Mouse (Mus musculus): ENCODE data around the gene P2ry6. TPM values are rescaled to one million over a fixed set of nuclear protein-coding genes. Genes with fewer than 3 reads are reported as not detected.

Gene P2ry6
- total and polyA plus RNA-seq, 2 experiments from 2014 or later: 2.7 to 4.3 TPM

DNA sequence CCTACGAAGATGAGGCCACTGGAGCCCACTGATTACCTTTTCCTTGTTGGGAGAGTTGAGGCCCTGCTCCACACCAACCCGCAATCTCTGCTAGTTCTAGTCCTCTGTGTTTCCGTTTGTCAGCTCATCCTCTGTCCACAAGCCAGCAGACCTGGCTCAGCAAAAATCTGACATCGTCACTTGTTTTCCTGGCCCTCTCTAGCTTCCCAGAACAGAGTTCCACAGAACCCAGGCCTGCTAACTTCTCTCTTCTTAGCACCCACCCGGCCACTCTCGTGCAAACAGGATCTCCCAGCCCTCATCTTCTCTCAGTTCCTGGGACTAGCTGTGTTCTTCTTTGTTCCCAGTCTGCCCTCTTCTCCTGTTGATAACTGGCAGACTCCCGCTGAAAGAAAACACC, 21.8 kb downstream of the P2ry6 start:
- H3K4me1 ChIP-seq (ENCODE audit: insufficient read depth, low read length): no peaks in the 10 kb centered on the region
- H3K9me3 ChIP-seq (ENCODE audit: low read length): no peaks in the 10 kb centered on the region
- H3K36me3 ChIP-seq (ENCODE audit: insufficient read depth, low read length): no peaks in the 10 kb centered on the region
- H3K27ac ChIP-seq (ENCODE audit: low read depth, low read length): no peak overlapping the region
- no peak overlapping the region for H3K4me3 ChIP-seq (ENCODE audit: low read depth, low read length)
- H3K4me2 ChIP-seq (ENCODE audit: low read depth, low read length, poor library complexity, severe bottlenecking): no peak overlapping the region
- no peak for DNase-seq (ENCODE audit: low spot score)
- no peak for ATAC-seq (ENCODE audit: low FRiP score)
- WGBS: 88% methylated on average over 7 of the region's 7 CpGs
- no peaks in the 10 kb centered on the region for H3K27me3 ChIP-seq (ENCODE audit: insufficient read depth, low read length)
- no peak overlapping the region for H3K9ac ChIP-seq (replicated peaks; ENCODE audit: low read length, poor library complexity, severe bottlenecking)
- TF ChIP-seq CTCF (IDR thresholded peaks at IDR 0.05): no peak

DNA sequence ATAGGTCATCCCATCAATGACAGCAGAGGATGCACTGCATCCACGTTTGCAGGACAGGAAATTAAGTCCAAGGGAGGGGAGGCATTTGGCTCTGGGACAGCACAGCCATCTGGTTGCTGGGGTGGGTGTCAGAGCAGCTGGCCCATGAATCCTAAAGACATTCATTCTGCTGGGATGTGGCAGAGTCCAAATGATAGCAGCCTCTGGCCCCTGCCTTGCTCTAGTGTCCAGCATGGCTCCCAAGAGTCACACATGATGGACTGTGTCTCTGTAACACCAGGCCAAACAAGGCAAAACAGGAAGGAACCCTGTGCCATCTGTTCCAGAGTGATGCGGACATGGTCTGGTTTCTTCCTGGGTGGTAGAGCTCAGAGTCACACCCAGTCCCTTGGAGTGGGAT, 22.5 kb downstream of the P2ry6 start:
- no peak for ATAC-seq (ENCODE audit: low FRiP score)
- WGBS: 67% methylated on average over 2 of the region's 2 CpGs
- no peaks in the 10 kb centered on the region for H3K4me1 ChIP-seq (ENCODE audit: insufficient read depth, low read length)

DNA sequence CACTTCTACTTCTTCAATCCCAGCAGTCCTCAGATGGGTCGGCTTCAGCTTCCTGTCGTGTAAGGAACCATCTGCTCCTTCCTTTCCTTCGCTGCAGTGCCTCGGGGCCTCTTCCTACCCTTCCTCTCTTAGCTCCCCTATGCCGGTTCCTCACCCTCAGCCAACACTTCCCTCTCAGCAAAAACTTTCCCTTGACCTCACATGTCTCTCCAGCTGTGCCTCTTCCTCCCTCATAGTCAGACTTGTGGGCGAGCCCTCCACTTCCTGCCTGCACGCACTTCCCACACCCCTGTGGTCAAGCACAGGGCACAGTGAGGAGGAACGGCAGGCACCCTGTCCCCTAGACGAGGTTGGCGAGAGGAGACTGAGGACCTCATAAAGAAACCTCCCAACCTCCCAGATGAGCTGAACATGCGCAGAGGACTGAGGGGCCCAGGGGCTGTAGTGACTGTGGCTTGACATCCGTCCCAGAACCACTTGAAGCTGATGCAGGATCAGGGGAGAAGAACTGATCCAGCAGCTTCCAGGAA, 23.9 kb downstream of the P2ry6 start:
- no peak overlapping the region for H3K4me2 ChIP-seq (ENCODE audit: low read depth, low read length, poor library complexity, severe bottlenecking)
- 0 out of 2 replicates have a peak overlapping the region, but pooled peaks have one; percentile 18 for H3K27ac ChIP-seq (ENCODE audit: low read depth, low read length)
- DNase-seq (ENCODE audit: low spot score) (no peak), ATAC-seq (ENCODE audit: low FRiP score) (no peak)
- no peaks in the 10 kb centered on the region for H3K27me3 ChIP-seq (ENCODE audit: insufficient read depth, low read length)
- no peak overlapping the region for H3K4me3 ChIP-seq (ENCODE audit: low read depth, low read length)
- TF ChIP-seq CTCF (IDR thresholded peaks at IDR 0.05): no peak
- no peaks in the 10 kb centered on the region for H3K36me3 ChIP-seq (ENCODE audit: insufficient read depth, low read length)
- H3K9ac ChIP-seq (replicated peaks; ENCODE audit: low read length, poor library complexity, severe bottlenecking): no peak overlapping the region
- WGBS: 66% methylated on average over 12 of the region's 12 CpGs
- H3K9me3 ChIP-seq (ENCODE audit: low read length): no peaks in the 10 kb centered on the region
- no peaks in the 10 kb centered on the region for H3K4me1 ChIP-seq (ENCODE audit: insufficient read depth, low read length)

More for the DNA sequence above, 22.5 kb downstream of the P2ry6 start:
- Histone ChIP-seq H3K27me3 (ENCODE audit: insufficient read depth, low read length) (no peaks in the 10 kb centered on the region), H3K36me3 (ENCODE audit: insufficient read depth, low read length) (no peaks in the 10 kb centered on the region), H3K9ac (replicated peaks; ENCODE audit: low read length, poor library complexity, severe bottlenecking) (no peak overlapping the region), H3K4me3 (ENCODE audit: low read depth, low read length) (no peak overlapping the region), H3K27ac (ENCODE audit: low read depth, low read length) (no peak overlapping the region), H3K9me3 (ENCODE audit: low read length) (no peaks in the 10 kb centered on the region), H3K4me2 (ENCODE audit: low read depth, low read length, poor library complexity, severe bottlenecking) (no peak overlapping the region)
- no peak for TF ChIP-seq CTCF (IDR thresholded peaks at IDR 0.05)
- peak; percentile 43 for DNase-seq (ENCODE audit: low spot score)

DNA sequence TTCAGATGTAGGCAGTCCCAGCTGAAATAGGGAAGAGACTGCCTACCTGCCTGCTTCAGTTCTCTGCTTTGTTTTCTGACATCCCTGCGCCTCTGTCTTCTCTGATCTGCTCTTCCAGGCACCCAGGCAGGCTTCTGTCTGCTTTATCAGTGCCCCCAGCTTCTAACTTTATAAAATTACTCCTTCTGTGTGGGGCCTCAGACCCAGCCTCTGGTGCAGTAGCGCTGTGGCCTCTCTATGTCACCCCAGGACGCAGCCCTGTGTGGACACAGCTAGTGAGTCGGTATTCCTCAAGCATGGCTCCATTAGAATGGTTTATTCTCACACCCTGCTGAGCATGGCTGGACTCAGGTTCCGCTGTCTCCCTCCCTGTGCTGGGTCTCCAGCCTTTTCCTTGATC, 24.4 kb downstream of the P2ry6 start:
- H3K27ac ChIP-seq (ENCODE audit: low read depth, low read length): 0 out of 2 replicates have a peak overlapping the region, but pooled peaks have one; percentile 18
- H3K27me3 ChIP-seq (ENCODE audit: insufficient read depth, low read length): no peaks in the 10 kb centered on the region
- H3K4me3 ChIP-seq (ENCODE audit: low read depth, low read length): no peak overlapping the region
- no peak overlapping the region for H3K9ac ChIP-seq (replicated peaks; ENCODE audit: low read length, poor library complexity, severe bottlenecking)
- no peak for DNase-seq (ENCODE audit: low spot score)
- WGBS: 57% methylated on average over 5 of the region's 5 CpGs
- no peaks in the 10 kb centered on the region for H3K36me3 ChIP-seq (ENCODE audit: insufficient read depth, low read length)
- no peaks in the 10 kb centered on the region for H3K4me1 ChIP-seq (ENCODE audit: insufficient read depth, low read length)
- no peak for TF ChIP-seq CTCF (IDR thresholded peaks at IDR 0.05)
- ATAC-seq (ENCODE audit: low FRiP score): no peak
- H3K9me3 ChIP-seq (ENCODE audit: low read length): no peaks in the 10 kb centered on the region
- no peak overlapping the region for H3K4me2 ChIP-seq (ENCODE audit: low read depth, low read length, poor library complexity, severe bottlenecking)

DNA sequence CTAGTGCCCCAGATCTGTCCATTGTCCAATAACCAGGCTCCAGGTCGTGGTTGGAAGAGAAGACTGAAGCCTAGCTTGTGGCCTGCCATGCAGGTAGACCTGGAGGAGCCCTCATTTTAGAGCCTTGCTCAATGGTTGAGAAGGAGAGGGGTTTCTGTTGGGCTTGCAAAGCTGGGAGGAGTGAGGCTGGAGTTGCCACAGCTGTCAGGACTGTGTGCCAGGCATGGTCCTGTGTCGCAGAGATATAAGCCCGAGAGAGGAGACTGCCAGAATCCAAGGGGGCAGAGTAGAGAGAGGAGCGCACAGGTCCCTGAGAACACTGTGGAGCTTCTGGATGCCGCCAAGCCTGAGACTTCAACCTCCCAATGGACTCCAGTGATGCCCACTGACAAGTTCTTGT, 29.7 kb downstream of the P2ry6 start:
- no peak overlapping the region for H3K27ac ChIP-seq (ENCODE audit: low read depth, low read length)
- no peaks in the 10 kb centered on the region for H3K36me3 ChIP-seq (ENCODE audit: insufficient read depth, low read length)
- H3K4me3 ChIP-seq (ENCODE audit: low read depth, low read length): no peak overlapping the region
- no peaks in the 10 kb centered on the region for H3K27me3 ChIP-seq (ENCODE audit: insufficient read depth, low read length)
- no peaks in the 10 kb centered on the region for H3K4me1 ChIP-seq (ENCODE audit: insufficient read depth, low read length)
- DNase-seq (ENCODE audit: low spot score) (no peak), ATAC-seq (ENCODE audit: low FRiP score) (no peak)
- no peak for TF ChIP-seq CTCF (IDR thresholded peaks at IDR 0.05)
- WGBS: 84% methylated on average over 5 of the region's 5 CpGs
- H3K9ac ChIP-seq (replicated peaks; ENCODE audit: low read length, poor library complexity, severe bottlenecking): no peak overlapping the region
- H3K9me3 ChIP-seq (ENCODE audit: low read length): no peaks in the 10 kb centered on the region
- H3K4me2 ChIP-seq (ENCODE audit: low read depth, low read length, poor library complexity, severe bottlenecking): no peak overlapping the region

DNA sequence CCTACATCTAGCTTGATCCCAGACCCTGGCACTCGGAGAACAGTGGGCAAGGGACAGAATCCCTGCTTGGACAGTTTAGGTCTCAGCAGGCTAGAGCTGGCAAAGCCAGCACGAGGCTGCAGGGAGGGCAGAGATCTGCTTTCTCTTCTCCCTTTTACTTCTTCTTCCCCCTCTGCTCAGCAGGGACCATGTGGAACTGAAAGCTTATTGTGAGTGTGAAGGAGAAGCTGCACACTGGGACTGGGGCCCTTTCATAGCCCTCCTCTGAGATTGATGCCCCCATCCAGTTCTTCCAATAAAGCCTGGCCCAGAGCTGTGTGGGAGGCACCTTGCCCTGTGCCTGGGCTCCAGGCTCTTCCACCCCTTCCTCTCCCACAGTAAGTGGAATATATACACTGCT, 30.1 kb downstream of the P2ry6 start:
- H3K9ac ChIP-seq (replicated peaks; ENCODE audit: low read length, poor library complexity, severe bottlenecking): no peak overlapping the region
- 54% methylated on average over 2 of the region's 2 CpGs for WGBS
- H3K4me1 ChIP-seq (ENCODE audit: insufficient read depth, low read length): no peaks in the 10 kb centered on the region
- no peak overlapping the region for H3K4me2 ChIP-seq (ENCODE audit: low read depth, low read length, poor library complexity, severe bottlenecking)
- ATAC-seq (ENCODE audit: low FRiP score) (no peak), DNase-seq (ENCODE audit: low spot score) (no peak)
- H3K9me3 ChIP-seq (ENCODE audit: low read length): no peaks in the 10 kb centered on the region
- H3K36me3 ChIP-seq (ENCODE audit: insufficient read depth, low read length): no peaks in the 10 kb centered on the region
- H3K27me3 ChIP-seq (ENCODE audit: insufficient read depth, low read length): no peaks in the 10 kb centered on the region
- TF ChIP-seq CTCF (IDR thresholded peaks at IDR 0.05): no peak
- H3K27ac ChIP-seq (ENCODE audit: low read depth, low read length): no peak overlapping the region
- H3K4me3 ChIP-seq (ENCODE audit: low read depth, low read length): no peak overlapping the region
